Mouse (Mus musculus) limb, embryonic 12.5 days (tissue): Measurements from ENCODE around the gene Fbln1. TPM values are rescaled to one million over a fixed set of nuclear protein-coding genes. Genes with fewer than 3 reads are reported as not detected.
A peak's percentile ranks its signal among the peaks of the same experiment; 100 is the strongest.

Source experiments
- ATAC-seq: fragments of 200-750 bp; cut with Nextera tagmentation; 2 replicates; pipeline ENCODE4 v1.8.0; 2017; ENCODE audit warnings: low read depth, moderate TSS enrichment; ENCODE audit not compliant: insufficient number of reproducible peaks, insufficient read depth, low FRiP score, low TSS enrichment
- H3K27ac ChIP-seq: fragments of 300-500 bp; sonication (generic); 2 replicates; pipeline ENCODE4 v1.5.1; 2016; ENCODE audit warnings: mild to moderate bottlenecking, moderate library complexity
- H3K27me3 ChIP-seq: fragments of 300-500 bp; sonication (generic); 2 replicates; pipeline ENCODE4 v1.6.1; 2016; ENCODE audit warnings: mild to moderate bottlenecking, moderate library complexity
- H3K36me3 ChIP-seq: fragments of 300-500 bp; sonication (generic); 2 replicates; pipeline ENCODE4 v1.6.1; 2016; ENCODE audit warnings: mild to moderate bottlenecking, moderate library complexity
- H3K4me1 ChIP-seq: fragments of 300-500 bp; sonication (generic); replicated peaks from 2 replicates; pipeline ENCODE4 v1.6.1; 2016
- H3K4me2 ChIP-seq: fragments of 300-500 bp; sonication (generic); 2 replicates; pipeline ENCODE4 v1.6.1; 2016; ENCODE audit warnings: mild to moderate bottlenecking, moderate library complexity
- H3K4me3 ChIP-seq: fragments of 300-500 bp; sonication (generic); replicated peaks from 2 replicates; pipeline ENCODE4 v1.5.1; 2016; ENCODE audit warnings: mild to moderate bottlenecking
- H3K9ac ChIP-seq: fragments of 300-500 bp; sonication (generic); replicated peaks from 2 replicates; pipeline ENCODE4 v1.6.1; 2016; ENCODE audit warnings: mild to moderate bottlenecking, moderate library complexity
- H3K9me3 ChIP-seq: fragments of 300-500 bp; sonication (generic); 2 replicates; pipeline ENCODE4 v1.6.1; 2016; ENCODE audit warnings: mild to moderate bottlenecking, moderate library complexity
- WGBS: fragments of 180-500 bp; shearing (Covaris S2); methylation state at CpG from one replicate; pipeline ENCODE4 v1.1.7; 2016; 5-methylcytosine and 5-hydroxymethylcytosine counted together
- polyA plus RNA-seq: library from polyadenylated mRNA; unstranded; fragments of >200 nt; fragmentation: Nextera tagmentation; extraction: Ambion mirVana; gene quantifications from 2 replicates; pipeline ENCODE4 v1.2.1, GENCODE M21; 2016

Fbln1 gene
- polyA plus RNA-seq, 1 experiment from 2014 or later, result 255 TPM

- no peak overlapping the region for H3K9ac ChIP-seq
- H3K27ac ChIP-seq, result no peak overlapping the region
- H3K27me3 ChIP-seq, result no peaks in the 10 kb centered on the region
- peaks cover 100% of the 10 kb centered on the region for H3K36me3 ChIP-seq
- no peaks in the 10 kb centered on the region for H3K4me1 ChIP-seq
- no peak for ATAC-seq
- no peaks in the 10 kb centered on the region for H3K9me3 ChIP-seq
- WGBS, result 95% methylated on average over 7 of the region's 7 CpGs
- H3K4me3 ChIP-seq, result no peak overlapping the region
- no peak overlapping the region for H3K4me2 ChIP-seq
Measured at GRCm38 (mm10) chr15:85241856-85242255, 36.1 kb downstream of the Fbln1 start.

GRCm38 (mm10) chr15:85244414-85245161 lies 38.8 kb downstream of the Fbln1 start:
- WGBS, result 92% methylated on average over 13 of the region's 13 CpGs
- Histone ChIP-seq H3K9me3 (no peaks in the 10 kb centered on the region), H3K4me1 (no peaks in the 10 kb centered on the region), H3K9ac (no peak overlapping the region), H3K27me3 (no peaks in the 10 kb centered on the region), H3K4me3 (no peak overlapping the region), H3K36me3 (peaks cover 97% of the 10 kb centered on the region), H3K27ac (no peak overlapping the region), H3K4me2 (no peak overlapping the region)
- no peak for ATAC-seq

- H3K4me2 ChIP-seq, result no peak overlapping the region
- no peak overlapping the region for H3K27ac ChIP-seq
- 90% methylated on average over 5 of the region's 5 CpGs for WGBS
- peaks cover 97% of the 10 kb centered on the region for H3K36me3 ChIP-seq
- H3K4me3 ChIP-seq, result no peak overlapping the region
- no peak overlapping the region for H3K9ac ChIP-seq
- H3K4me1 ChIP-seq, result no peaks in the 10 kb centered on the region
- ATAC-seq, result no peak
- H3K27me3 ChIP-seq, result no peaks in the 10 kb centered on the region
- H3K9me3 ChIP-seq, result no peaks in the 10 kb centered on the region
Measured at GRCm38 (mm10) chr15:85245241-85246010, 39.7 kb downstream of the Fbln1 start.

- Histone ChIP-seq H3K4me2 (no peak overlapping the region), H3K4me3 (no peak overlapping the region), H3K9me3 (no peaks in the 10 kb centered on the region), H3K36me3 (peaks cover 97% of the 10 kb centered on the region), H3K4me1 (no peaks in the 10 kb centered on the region), H3K9ac (no peak overlapping the region), H3K27me3 (no peaks in the 10 kb centered on the region), H3K27ac (no peak overlapping the region)
- no peak for ATAC-seq
- 95% methylated on average over 5 of the region's 5 CpGs for WGBS
Measured at GRCm38 (mm10) chr15:85246016-85246415, 40.3 kb downstream of the Fbln1 start.

- Histone ChIP-seq H3K4me1 (no peaks in the 10 kb centered on the region), H3K9me3 (no peaks in the 10 kb centered on the region), H3K4me2 (no peak overlapping the region), H3K27ac (no peak overlapping the region), H3K4me3 (no peak overlapping the region), H3K9ac (no peak overlapping the region), H3K36me3 (peaks cover 97% of the 10 kb centered on the region), H3K27me3 (no peaks in the 10 kb centered on the region)
- WGBS, result 55% methylated on average over 6 of the region's 6 CpGs
- ATAC-seq, result no peak
Measured at GRCm38 (mm10) chr15:85246936-85247335, 41.2 kb downstream of the Fbln1 start.

- H3K4me3 ChIP-seq, result no peak overlapping the region
- H3K27ac ChIP-seq, result no peak overlapping the region
- no peak overlapping the region for H3K9ac ChIP-seq
- H3K4me1 ChIP-seq, result no peaks in the 10 kb centered on the region
- no peaks in the 10 kb centered on the region for H3K27me3 ChIP-seq
- no peak overlapping the region for H3K4me2 ChIP-seq
- H3K9me3 ChIP-seq, result no peaks in the 10 kb centered on the region
- peaks cover 97% of the 10 kb centered on the region for H3K36me3 ChIP-seq
- no peak for ATAC-seq
- 87% methylated on average over 5 of the region's 5 CpGs for WGBS
Measured at GRCm38 (mm10) chr15:85248311-85248710, 42.6 kb downstream of the Fbln1 start.

GRCm38 (mm10) chr15:85249252-85249651 lies 43.5 kb downstream of the Fbln1 start:
- Histone ChIP-seq H3K27me3 (no peaks in the 10 kb centered on the region), H3K9ac (no peak overlapping the region), H3K4me1 (no peaks in the 10 kb centered on the region), H3K9me3 (no peaks in the 10 kb centered on the region), H3K4me3 (no peak overlapping the region), H3K27ac (0 out of 2 replicates have a peak overlapping the region, but pooled peaks have one; percentile 37), H3K36me3 (peaks cover 97% of the 10 kb centered on the region), H3K4me2 (no peak overlapping the region)
- ATAC-seq, result peak; percentile 20; the same call in 1 of the 2 replicates
- 61% methylated on average over 5 of the region's 5 CpGs for WGBS

- Histone ChIP-seq H3K9ac (no peak overlapping the region), H3K4me2 (no peak overlapping the region), H3K4me3 (no peak overlapping the region), H3K4me1 (no peaks in the 10 kb centered on the region), H3K27ac (no peak overlapping the region), H3K27me3 (no peaks in the 10 kb centered on the region), H3K36me3 (peaks cover 97% of the 10 kb centered on the region), H3K9me3 (no peaks in the 10 kb centered on the region)
- no peak for ATAC-seq
- 87% methylated on average over 2 of the region's 2 CpGs for WGBS
Measured at GRCm38 (mm10) chr15:85250436-85250835, 44.7 kb downstream of the Fbln1 start.

GRCm38 (mm10) chr15:85252476-85252875 lies 46.7 kb downstream of the Fbln1 start:
- Histone ChIP-seq H3K9me3 (no peaks in the 10 kb centered on the region), H3K4me3 (no peak overlapping the region), H3K9ac (no peak overlapping the region), H3K36me3 (peaks cover 92% of the 10 kb centered on the region), H3K4me2 (no peak overlapping the region), H3K4me1 (no peaks in the 10 kb centered on the region), H3K27me3 (no peaks in the 10 kb centered on the region), H3K27ac (no peak overlapping the region)
- 95% methylated on average over 6 of the region's 6 CpGs for WGBS
- ATAC-seq, result no peak

- Histone ChIP-seq H3K36me3 (peaks cover 86% of the 10 kb centered on the region), H3K4me3 (no peak overlapping the region), H3K4me1 (no peaks in the 10 kb centered on the region), H3K27ac (no peak overlapping the region), H3K9ac (no peak overlapping the region), H3K9me3 (peaks cover 12% of the 10 kb centered on the region), H3K27me3 (no peaks in the 10 kb centered on the region), H3K4me2 (no peak overlapping the region)
- WGBS, result 75% methylated on average over 6 of the region's 6 CpGs
- no peak for ATAC-seq
Measured at GRCm38 (mm10) chr15:85257775-85258429, 52.2 kb downstream of the Fbln1 start.

GRCm38 (mm10) chr15:85262805-85263204 lies 57.1 kb downstream of the Fbln1 start:
- 94% methylated on average over 5 of the region's 5 CpGs for WGBS
- Histone ChIP-seq H3K4me1 (no peaks in the 10 kb centered on the region), H3K4me2 (no peak overlapping the region), H3K27ac (no peak overlapping the region), H3K4me3 (no peak overlapping the region), H3K36me3 (peaks cover 81% of the 10 kb centered on the region), H3K9ac (no peak overlapping the region), H3K27me3 (no peaks in the 10 kb centered on the region), H3K9me3 (peaks cover 12% of the 10 kb centered on the region)
- no peak for ATAC-seq
